Mouse (Mus musculus) yolk sac, embryonic 10.5 days (tissue): ENCODE results near the gene Poldip2.
A peak's percentile ranks its signal among the peaks of the same experiment; 100 is the strongest.
"Not testable (repeated sequence)": the region's sequence is repeated elsewhere in the genome, so short reads cannot be mapped to it uniquely, and the experiment has no call there.

Experiments
- DNase-seq: peaks from one replicate; pipeline ENCODE4 v3.0.0-alpha.2; 2017; ENCODE audit warnings: low spot score

Gene Poldip2

DNA sequence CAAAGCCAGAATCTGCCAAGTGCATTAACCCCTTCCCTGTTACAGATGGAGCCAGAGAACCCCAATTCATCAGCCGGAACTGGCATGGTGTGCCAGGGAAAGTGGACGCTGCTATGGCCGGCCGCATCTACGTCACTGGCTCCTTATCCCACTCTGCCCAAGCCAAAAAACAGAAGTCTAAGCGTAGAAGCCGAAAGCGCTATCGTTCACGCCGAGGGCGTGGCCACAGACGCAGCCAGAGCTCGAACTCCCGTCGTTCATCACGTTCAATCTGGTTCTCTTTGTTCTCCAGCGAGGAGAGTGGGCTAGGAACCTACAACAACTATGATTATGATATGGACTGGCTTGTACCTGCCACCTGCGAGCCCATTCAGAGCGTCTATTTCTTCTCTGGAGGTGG lies 10.5 kb upstream of the Poldip2 start:
- DNase-seq, result no peak

GRCm38 (mm10) chr11:78502909-78503650 lies 8.9 kb upstream of the Poldip2 start, which contains the start of gene Sebox:
Sebox (plus strand) TSS chr11:78503447.
- no peak for DNase-seq

GRCm38 (mm10) chr11:78505430-78505829 lies 6.6 kb upstream of the Poldip2 start:
- DNase-seq, result no peak

DNA sequence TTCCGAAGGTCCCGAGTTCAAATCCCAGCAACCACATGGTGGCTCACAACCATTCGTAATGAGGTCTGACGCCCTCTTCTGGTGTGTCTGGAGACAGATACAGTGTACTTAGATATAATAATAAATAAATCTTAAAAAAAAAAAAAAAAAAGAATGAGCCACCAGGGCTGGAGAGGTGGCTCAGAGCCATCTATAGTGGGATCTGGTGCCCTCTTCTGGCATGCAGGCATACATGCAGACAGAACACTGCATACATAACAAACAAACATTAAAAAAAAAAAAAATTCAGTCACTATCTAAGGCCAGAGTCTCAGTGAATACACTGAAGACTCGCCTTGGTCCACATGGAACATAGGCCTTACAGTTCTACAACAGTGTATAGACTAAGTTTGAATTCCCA lies 2.8 kb upstream of the Poldip2 start:
- DNase-seq, result no peak

GRCm38 (mm10) chr11:78513106-78513790 lies 1.3 kb downstream of the Poldip2 start:
- DNase-seq, result no peak

DNA sequence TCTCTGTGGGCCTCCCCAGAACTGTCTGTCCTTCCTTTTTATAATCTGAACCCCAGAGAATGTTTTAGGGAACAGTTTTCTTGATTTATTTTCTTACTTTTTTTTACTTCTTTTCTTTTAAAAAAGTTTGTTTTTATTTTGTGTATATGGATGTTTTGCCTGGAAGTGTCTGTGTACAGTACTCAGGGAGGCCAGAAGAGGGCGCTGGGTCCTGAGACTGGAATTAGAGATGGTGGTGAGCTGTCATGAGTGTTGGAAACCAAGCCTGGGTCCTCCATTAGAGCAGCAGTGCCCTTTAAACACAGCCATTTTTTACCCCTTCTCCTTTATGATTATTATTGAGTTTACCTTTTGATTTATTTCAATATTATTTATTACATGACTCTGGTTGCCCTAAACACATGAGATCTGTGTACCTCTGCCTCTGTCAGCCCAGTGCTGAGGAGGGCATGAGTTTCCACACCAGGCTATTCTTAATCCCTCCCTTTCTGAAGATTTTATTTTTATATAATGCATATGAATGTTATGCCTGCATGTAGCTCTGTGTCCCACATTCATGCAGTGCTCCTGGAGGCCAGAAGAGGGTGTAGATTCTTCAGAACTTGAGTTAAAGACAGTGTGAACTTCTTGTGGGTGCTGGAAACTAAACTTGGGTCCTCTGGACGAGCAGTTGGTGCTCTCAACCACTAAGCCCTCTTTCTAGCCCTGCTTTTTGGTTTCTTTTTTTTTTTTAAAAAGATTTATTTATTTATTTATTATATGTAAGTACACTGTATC lies 3.7 kb downstream of the Poldip2 start:
- no peak for DNase-seq

- no peak for DNase-seq
Measured at GRCm38 (mm10) chr11:78518931-78519330, 6.9 kb downstream of the Poldip2 start.

GRCm38 (mm10) chr11:78521880-78522279 lies 9.9 kb downstream of the Poldip2 start:
- no peak for DNase-seq

DNA sequence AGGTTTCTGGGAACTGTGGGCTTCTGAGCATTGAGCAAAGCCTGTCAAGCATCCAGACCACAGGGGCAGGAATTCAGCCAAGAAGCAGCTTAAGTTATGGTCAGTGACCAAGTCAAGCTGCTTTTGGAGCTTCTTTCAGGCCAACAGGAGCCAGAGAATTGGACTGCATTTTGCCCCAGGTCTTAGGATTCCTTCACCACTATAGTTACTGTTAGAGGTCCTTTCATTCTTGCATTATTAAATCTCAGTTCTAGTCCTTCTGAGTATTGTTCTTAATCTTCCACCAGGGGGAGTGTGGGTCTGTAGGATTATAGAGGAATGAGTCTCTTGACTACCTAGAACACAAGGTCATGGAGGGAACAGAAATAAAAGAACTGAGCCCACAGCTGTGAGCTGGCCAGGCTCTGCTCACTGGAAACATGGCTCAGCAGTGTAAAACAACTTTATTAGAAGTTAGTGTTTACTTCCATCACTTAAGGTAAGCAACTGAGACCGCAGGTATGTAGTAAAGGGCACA lies 10.5 kb downstream of the Poldip2 start:
- no peak for DNase-seq

DNA sequence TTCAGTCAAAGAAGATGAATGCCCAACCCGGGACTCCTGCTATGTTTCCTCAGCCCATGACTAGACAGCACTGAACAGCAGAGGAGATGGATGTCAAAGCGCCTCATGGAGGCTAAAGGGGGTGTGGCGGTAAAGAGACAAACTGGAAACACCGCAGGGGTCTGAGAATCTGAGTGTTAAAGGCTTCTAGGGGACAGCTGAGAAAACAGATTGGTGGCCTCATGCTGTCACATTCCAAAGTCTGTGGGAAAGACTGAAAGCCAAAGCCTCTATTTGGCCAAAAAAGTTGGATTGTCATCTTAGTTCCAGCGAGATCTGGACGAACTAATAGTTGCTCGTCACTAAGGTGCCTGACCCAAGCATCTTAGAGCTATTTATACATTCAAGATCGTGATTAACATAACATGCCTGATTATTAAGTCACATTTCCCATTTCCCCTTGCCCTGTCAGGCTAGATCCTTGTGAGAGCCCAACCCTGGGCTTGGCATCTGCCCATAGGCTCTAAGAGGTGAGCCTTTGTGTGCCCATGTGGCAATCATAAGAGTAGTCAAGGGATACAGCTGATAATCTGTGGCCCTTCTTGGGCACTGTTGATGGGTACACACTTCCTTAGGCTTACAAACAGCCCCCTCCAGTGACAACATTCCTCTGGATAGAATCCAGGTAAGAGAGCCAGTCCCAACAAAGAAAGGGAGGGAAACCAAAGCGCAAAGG lies 11.4 kb downstream of the Poldip2 start:
- DNase-seq, result no peak

GRCm38 (mm10) chr11:78524838-78525237 lies 12.8 kb downstream of the Poldip2 start:
- DNase-seq, result no peak

- no peak for DNase-seq
Measured at GRCm38 (mm10) chr11:78528714-78529113, 16.7 kb downstream of the Poldip2 start.

DNA sequence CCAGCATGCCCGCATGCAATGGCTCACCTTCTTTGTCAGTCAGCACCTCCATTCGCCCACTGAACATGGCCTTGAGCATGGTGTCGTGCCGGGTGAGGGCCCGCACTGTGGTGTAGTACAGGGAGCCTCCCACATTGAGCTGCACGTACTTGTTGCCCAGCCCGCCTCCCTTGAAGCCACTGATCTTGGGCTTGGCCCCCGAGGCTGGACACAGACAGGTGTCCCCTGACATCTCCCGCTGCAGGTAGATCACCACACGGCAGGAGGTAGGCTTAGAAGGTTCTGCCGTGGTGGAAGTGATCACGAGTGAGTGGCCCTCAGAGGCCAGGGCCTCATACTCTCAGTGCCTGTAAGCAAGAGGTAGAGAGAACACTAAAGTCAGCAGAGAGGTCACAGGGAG lies 18.0 kb downstream of the Poldip2 start:
- DNase-seq, result no peak

GRCm38 (mm10) chr11:78531046-78531445 lies 19.1 kb downstream of the Poldip2 start:
- no peak for DNase-seq

DNA sequence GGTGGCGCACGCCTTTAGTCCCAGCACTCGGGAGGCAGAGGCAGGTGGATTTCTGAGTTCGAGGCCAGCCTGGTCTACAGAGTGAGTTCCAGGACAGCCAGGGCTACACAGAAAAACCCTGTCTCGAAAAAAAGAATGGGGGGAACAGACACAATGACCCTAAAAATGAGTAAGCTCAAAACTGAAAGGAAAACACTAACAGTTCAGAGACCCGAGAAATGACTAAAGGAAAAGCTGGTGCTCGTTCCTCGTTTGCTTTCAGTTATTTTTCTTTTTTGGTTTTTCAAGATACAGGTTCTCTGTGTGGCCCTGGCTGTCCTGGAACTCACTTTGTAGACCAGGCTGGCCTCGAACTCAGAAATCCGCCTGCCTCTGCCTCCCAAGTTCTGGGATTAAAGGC lies 19.5 kb downstream of the Poldip2 start:
- DNase-seq, result not testable (repeated sequence)

- DNase-seq, result no peak
Measured at GRCm38 (mm10) chr11:78534516-78534915, 22.5 kb downstream of the Poldip2 start.

DNA sequence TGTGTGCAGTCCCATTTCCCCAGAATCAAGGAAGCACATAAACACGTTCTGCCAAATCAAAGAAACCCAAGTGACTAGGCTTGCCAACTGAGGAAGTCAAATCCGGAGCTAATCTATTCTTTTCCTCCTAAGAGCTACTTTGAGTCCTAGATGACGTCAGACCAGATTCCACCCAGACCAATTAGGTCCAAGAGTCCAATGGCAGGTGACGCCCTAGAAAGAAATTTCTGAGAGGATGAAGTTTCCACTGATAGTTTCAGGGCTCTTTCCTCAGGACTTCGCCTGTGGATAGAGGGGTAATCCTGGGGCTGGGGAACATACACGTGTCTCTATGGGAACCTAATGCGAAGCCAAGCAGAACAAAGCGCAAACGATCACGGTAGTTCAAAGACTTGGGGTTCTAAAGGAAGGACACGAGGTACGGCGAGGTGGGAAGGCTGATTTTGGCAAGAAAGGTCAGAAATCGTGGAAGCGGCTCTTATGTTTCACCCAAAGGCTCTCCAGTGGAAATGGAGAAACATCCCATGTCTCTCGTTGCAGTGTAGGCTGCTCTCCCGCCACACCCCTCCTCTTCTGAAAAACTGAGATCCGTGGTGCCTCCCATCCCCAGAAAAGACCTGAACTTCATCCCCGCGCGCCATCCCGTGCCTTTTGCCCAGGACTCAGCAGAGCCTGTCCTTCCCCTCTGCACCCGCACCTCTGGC lies 23.5 kb downstream of the Poldip2 start:
- DNase-seq, result peak; percentile 76

GRCm38 (mm10) chr11:78536080-78536689 lies 24.2 kb downstream of the Poldip2 start, which contains the start of the genes Tnfaip1 and Ift20:
Tnfaip1 (minus strand) TSS chr11:78536332.
Ift20 (plus strand) TSS chr11:78536361.
- DNase-seq, result peak; percentile 99

DNA sequence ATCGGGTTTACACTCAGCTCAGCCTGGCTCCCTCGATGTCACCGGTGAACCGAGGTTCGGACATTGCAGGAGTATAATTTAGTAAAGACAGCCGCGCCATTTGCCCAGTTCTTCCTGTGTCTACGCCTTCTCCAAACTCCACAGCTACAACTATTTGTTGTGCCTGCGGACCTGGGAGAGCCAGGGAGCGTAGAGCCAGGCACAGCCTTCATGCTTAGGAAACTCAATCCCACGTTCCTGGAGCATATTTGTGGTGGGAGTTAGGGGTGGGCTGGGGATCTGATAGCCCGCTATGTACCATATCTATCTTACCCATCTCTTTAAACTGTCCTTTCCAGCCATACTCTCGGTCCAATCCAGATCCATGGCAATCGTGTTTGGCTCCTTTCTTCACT lies 24.7 kb downstream of the Poldip2 start:
- DNase-seq, result no peak

- DNase-seq, result no peak
Measured at GRCm38 (mm10) chr11:78540358-78540757, 28.4 kb downstream of the Poldip2 start.
